Mouse (Mus musculus): ENCODE measurements around the gene F8.

GRCm38 (mm10) chrX:75136938-75137337, 245.5 kb downstream of the F8 start:
- TF ChIP-seq POLR2A (IDR thresholded peaks at IDR 0.05; ENCODE audit: borderline replicate concordance, low read depth, low read length), result no peak
- no peak for TF ChIP-seq CTCF (IDR thresholded peaks at IDR 0.05; ENCODE audit: low read depth, low read length)

Data from bone marrow macrophage, adult 2 months (primary cell).